Mouse (Mus musculus): ENCODE data around the gene Mrps18c. TPM values are rescaled to one million over a fixed set of nuclear protein-coding genes. Genes with fewer than 3 reads are reported as not detected.

Mrps18c gene
- polyA plus RNA-seq, 1 experiment from 2014 or later, result 137 TPM

DNA sequence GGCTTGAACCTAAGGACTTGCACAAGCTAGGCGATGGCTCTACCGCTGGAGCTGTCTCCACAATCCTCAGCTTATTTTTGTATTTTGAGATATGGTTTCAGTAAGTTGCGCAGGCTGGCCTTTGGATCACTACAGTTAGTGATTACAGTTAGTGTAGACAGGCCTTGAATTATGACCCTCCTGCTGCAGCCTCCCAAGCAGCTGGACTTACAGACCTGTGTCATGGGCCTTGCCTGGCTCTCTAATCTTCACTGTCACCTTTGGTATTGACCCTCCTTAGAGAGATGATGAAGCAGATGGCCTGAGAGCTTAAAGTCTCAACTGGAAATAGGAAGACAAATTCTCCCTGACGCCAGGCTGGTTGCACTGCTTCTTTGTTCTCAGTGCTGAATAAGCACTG, 55.5 kb downstream of the Mrps18c start:
- Histone ChIP-seq H3K9me3 (replicated peaks; ENCODE audit: control insufficient read depth, low read length) (no peaks in the 10 kb centered on the region), H3K4me1 (ENCODE audit: control insufficient read depth, insufficient read depth, low read length) (no peaks in the 10 kb centered on the region), H3K4me2 (no peak overlapping the region), H3K27me3 (ENCODE audit: control insufficient read depth, insufficient read depth, low read length) (no peaks in the 10 kb centered on the region), H3K27ac (ENCODE audit: low read depth, low read length) (no peak overlapping the region), H3K4me3 (ENCODE audit: low read depth, low read length) (no peak overlapping the region), H3K9ac (ENCODE audit: low read depth, low read length) (no peak overlapping the region), H3K36me3 (ENCODE audit: control insufficient read depth, insufficient read depth, low read length) (no peaks in the 10 kb centered on the region)
- ATAC-seq (replicated peaks; ENCODE audit: insufficient number of reproducible peaks, low FRiP score, low TSS enrichment), result no peak
- WGBS (ENCODE audit: insufficient replicate concordance), result 77% methylated on average over 4 of the region's 4 CpGs

Other genes with a start within 250 kb of the Mrps18c start
- 7.1 and 8.2 TPM in 2 replicates for gene Plac8, start 226.4 kb upstream of the Mrps18c start, polyA plus RNA-seq (2014; fragmentation: Nextera tagmentation; extraction: Ambion mirVana)
- 64.3 and 70.8 TPM in 2 replicates for gene Coq2, start 123.5 kb upstream of the Mrps18c start, polyA plus RNA-seq (2014; fragmentation: Nextera tagmentation; extraction: Ambion mirVana)
- gene Hpse, start 78.9 kb upstream of the Mrps18c start, polyA plus RNA-seq (2014; fragmentation: Nextera tagmentation; extraction: Ambion mirVana), result 1.1 and 1.7 TPM in 2 replicates
- gene Helq, start within 50 bp of the Mrps18c start, polyA plus RNA-seq (2014; fragmentation: Nextera tagmentation; extraction: Ambion mirVana), result 13.1 and 15.3 TPM in 2 replicates
- 22.2 and 33.8 TPM in 2 replicates for gene Abraxas1, start 22.3 kb downstream of the Mrps18c start, polyA plus RNA-seq (2014; fragmentation: Nextera tagmentation; extraction: Ambion mirVana)
- 6.9 and 7.4 TPM in 2 replicates for gene Gpat3, start 47.1 kb downstream of the Mrps18c start, polyA plus RNA-seq (2014; fragmentation: Nextera tagmentation; extraction: Ambion mirVana)

Measured in heart, embryonic 11.5 days (tissue).